Mouse (Mus musculus) megakaryocyte, embryonic 14.5 days (primary cell): ENCODE results near the gene Scrt2.

Experiments
- FLI1 ChIP-seq: IDR thresholded peaks from 2 replicates; pipeline ENCODE4 v1.6.1; 2012; ENCODE audit warnings: low read length, inconsistent platforms, mixed read lengths
- GATA1 ChIP-seq: IDR thresholded peaks from 3 replicates; pipeline ENCODE4 v1.6.1; 2012; ENCODE audit warnings: mixed read lengths, low read length, inconsistent platforms, borderline replicate concordance

- TF ChIP-seq GATA1 (no peak), FLI1 (no peak)
Measured at GRCm38 (mm10) chr2:152082456-152083285, 1.3 kb downstream of the Scrt2 start.
